Mouse (Mus musculus): ENCODE data around the gene Fancg.

Fancg gene

GRCm38 (mm10) chr4:43033481-43033880 is 23.2 kb upstream of the Fancg start:
- no peak for DNase-seq (ENCODE audit: low spot score in 2 of 2)

DNA sequence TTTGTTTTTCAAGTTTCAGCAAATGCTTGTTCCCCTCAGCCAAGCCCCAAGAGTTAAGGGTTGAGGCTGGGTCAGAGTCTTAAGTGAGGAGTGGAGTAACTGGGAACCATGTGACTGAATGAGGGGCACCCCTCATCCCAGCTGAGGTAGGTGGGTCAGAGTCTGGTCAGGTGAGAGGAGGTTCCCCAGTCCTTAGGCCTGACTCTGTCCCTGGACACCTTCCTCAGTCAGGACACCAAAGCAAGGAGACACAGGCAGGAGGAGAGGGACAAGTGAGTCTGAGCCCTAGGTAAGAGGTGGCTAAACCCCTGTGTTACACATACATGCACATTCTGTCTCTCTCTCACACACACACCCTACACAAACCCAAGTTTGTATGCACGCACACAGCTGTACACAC is 22.2 kb upstream of the Fancg start:
- no peak for DNase-seq (ENCODE audit: low spot score in 2 of 2)

DNA sequence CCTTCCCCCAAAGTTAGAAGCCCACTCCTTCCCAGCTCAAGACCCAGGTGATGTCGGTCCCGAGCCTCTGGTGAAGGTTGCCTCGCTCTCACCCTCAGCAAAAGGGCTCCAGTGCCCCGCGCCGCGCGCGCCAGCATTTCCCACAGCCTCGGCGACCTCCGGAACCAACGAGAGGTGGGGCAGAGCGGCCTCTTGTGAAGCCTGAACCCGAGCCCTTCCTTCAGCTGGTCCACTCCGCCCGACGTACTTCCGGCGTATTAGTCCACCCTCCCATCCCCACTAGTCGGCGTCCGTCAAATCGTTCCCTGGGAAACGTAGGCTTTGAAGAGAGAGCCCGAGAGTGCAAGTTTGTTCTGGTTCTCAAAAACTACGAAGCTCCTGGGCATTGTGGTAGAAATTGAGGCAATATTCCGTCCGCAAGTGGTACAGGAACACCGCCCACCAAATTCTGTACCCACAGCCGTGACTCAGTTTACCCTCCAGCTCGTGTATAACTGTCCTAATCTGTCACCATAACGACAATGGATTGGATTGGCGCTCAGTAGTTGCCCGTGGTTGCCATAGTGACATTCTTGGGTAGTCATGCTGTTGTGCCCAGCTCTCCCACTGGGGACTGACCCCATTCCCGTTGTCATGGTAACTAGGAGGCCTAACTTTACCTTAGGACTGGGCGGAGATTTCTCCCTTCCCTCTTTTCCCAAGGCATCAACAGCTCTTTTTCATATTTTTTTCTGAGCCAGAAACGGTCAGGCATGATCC is 21.1 kb upstream of the Fancg start, which contains the start of gene Stoml2:
Gene Stoml2 (minus strand): TSS at position 474 of the 759 bp plus-strand sequence.
- DNase-seq (ENCODE audit: low spot score in 2 of 2) = peak; percentile 89

GRCm38 (mm10) chr4:43030780-43031230 is 20.5 kb upstream of the Fancg start:
- DNase-seq (ENCODE audit: low spot score in 2 of 2) = no peak

- DNase-seq (ENCODE audit: low spot score in 2 of 2) = no peak
Observed at GRCm38 (mm10) chr4:43030352-43030751, 20.0 kb upstream of the Fancg start.

DNA sequence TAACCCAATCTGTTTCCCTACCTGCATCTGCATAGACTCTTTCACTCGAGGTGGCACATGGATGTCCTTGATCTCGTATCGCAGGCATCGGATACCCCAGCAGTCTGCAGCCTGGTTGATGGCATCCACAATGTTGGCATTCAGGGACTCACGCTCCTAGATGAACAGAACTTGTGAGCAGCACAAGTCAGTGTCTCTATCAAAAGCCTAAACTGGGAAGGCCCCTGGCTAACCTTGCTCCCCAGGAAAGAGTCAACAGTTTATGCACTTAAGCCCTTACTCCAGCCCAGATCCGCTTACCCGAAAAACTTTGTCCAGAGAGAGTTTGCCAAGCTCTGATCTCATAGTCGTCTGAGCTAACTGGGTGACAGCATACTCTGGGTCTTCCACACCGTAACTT is 19.4 kb upstream of the Fancg start:
- no peak for DNase-seq (ENCODE audit: low spot score in 2 of 2)

DNA sequence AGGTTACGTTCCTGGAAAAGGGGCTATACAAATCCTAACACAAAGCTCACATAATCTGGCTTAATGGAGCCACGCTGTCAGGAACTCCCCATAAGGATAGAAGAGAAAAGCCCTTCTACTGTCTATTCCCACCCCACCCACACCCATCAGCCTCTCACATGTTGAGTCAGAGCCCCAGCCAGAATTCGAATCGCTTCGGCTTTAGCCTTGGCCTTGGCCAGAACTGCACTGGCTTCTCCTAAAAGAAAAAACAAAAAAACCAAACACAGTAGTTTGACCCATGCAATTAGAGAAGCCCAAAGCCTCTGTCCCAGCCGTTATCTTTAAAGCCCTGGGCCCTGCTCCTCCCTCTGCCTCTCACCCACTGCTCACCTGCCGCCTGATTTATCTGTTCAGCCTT is 18.8 kb upstream of the Fancg start:
- no peak for DNase-seq (ENCODE audit: low spot score in 2 of 2)

GRCm38 (mm10) chr4:43025084-43025960 is 15.0 kb upstream of the Fancg start, which contains the start of gene Pigo:
Gene Pigo, minus strand, starts transcription at chr4:43025819.
- DNase-seq (ENCODE audit: low spot score in 2 of 2) = peak; percentile 87 to 92

DNA sequence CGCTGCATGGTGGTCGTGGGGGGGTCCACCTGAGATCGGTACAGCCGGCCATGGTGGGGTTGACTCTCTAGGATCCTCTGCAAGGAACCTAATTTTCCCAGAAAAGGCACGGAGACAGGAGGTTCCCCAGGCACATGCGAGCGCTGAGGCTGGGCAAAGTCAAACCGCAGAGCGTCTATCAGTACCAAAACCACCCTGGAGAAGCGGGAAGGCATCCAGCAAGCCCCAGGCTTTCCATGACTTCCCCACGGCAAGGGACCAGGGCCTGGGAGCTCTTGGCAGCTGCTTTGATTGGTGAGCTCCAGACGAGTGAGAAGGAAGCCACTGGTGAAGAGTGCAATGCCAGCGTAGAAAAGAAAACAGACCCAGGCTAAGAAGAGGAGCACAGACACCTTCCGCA is 14.4 kb upstream of the Fancg start:
- DNase-seq (ENCODE audit: low spot score in 2 of 2) = no peak

- no peak for DNase-seq (ENCODE audit: low spot score in 2 of 2)
Observed at GRCm38 (mm10) chr4:43021341-43021740, 11.0 kb upstream of the Fancg start.

GRCm38 (mm10) chr4:43020876-43021275 is 10.6 kb upstream of the Fancg start:
- DNase-seq (ENCODE audit: low spot score in 2 of 2) = no peak

- DNase-seq (ENCODE audit: low spot score in 2 of 2) = no peak
Observed at GRCm38 (mm10) chr4:43019641-43020465, 9.5 kb upstream of the Fancg start.

DNA sequence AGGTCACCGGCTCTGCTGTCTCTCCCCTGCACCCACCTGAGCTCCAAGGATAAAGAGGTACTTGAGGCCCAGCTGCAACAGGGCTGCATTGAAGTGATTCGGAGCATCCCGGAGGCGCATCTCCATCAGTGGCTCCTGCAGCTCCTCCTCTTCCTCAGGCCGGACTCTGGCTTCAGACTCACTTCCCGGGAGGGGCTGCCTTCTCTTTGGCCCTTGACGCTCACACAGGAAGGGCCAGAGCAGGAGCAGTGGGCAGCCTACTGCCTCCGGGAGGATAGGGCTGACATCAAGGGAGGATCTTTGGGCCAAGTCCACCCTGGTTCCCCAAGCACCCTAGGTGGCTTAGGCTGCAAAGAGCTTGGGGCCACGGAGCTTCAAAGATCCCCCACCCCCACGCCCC is 8.9 kb upstream of the Fancg start:
- no peak for DNase-seq (ENCODE audit: low spot score in 2 of 2)

GRCm38 (mm10) chr4:43018156-43018555 is 7.8 kb upstream of the Fancg start:
- no peak for DNase-seq (ENCODE audit: low spot score in 2 of 2)

GRCm38 (mm10) chr4:43012091-43012490 is 1.8 kb upstream of the Fancg start:
- DNase-seq (ENCODE audit: low spot score in 2 of 2) = no peak

DNA sequence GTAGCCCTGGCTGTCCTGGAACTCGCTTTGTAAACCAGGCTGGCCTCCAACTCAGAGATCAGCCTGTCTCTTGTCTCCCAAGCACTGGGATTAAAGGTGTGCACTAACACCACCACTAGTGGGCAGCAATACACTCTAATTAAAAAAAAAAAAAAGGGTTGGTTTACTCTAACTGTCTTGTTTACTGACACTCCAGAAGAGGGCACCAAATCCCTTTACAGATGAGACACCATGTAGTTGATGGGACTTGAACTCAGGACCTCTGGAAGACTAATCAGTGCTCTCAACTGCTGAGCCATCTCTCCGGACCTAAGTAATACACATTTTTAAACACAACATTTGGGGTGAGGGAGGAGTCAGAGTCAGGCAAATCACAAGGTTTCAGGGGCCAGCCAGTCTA is 4.5 kb downstream of the Fancg start:
- no peak for DNase-seq (ENCODE audit: low spot score in 2 of 2)

DNA sequence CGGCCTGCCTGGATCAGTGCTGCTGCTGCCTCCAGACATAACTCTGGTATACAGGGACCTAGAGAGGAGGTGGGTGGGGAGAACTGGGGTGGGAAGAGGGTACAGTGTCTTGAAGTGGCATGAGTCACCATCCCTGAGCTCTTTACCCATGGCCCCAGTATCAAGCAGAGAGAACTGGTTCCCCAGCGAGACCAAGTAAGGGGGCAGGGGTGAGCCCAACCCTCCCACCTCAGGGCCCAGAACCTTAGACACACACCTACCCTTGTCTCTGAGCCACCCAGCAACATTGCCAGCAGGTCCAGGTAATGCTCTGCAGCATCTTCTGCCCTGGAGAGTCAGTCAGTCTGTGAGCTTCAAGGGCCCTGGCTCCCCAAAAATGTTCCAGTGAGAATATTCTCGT is 5.4 kb downstream of the Fancg start:
- no peak for DNase-seq (ENCODE audit: low spot score in 2 of 2)

- DNase-seq (ENCODE audit: low spot score in 2 of 2) = no peak
Observed at GRCm38 (mm10) chr4:43002756-43003439, 7.4 kb downstream of the Fancg start.

GRCm38 (mm10) chr4:43001272-43001671 is 9.0 kb downstream of the Fancg start:
- DNase-seq (ENCODE audit: low spot score in 2 of 2) = no peak

- peak; percentile 99 for DNase-seq (ENCODE audit: low spot score in 2 of 2)
Observed at GRCm38 (mm10) chr4:43000141-43000986, 9.9 kb downstream of the Fancg start, which contains the start of gene Vcp. Gene Vcp, minus strand, starts transcription at chr4:43000507.

All from frontal cortex, postnatal 10 days (tissue).